Mouse (Mus musculus) limb, embryonic 13.5 days (tissue): ENCODE results near the gene Ubr4. TPM values are rescaled to one million over a fixed set of nuclear protein-coding genes. Genes with fewer than 3 reads are reported as not detected.
A peak's percentile ranks its signal among the peaks of the same experiment; 100 is the strongest.
"Not testable (repeated sequence)": the region's sequence is repeated elsewhere in the genome, so short reads cannot be mapped to it uniquely, and the experiment has no call there.

Source experiments
- ATAC-seq: fragments of 200-750 bp; cut with Nextera tagmentation; 2 replicates; pipeline ENCODE4 v1.8.0; 2017; ENCODE audit warnings: low read depth, moderate number of reproducible peaks, moderate TSS enrichment; ENCODE audit not compliant: low FRiP score
- H3K27ac ChIP-seq: fragments of 300-500 bp; sonication (generic); 2 replicates; pipeline ENCODE4 v1.5.1; 2015; ENCODE audit warnings: inconsistent platforms, mild to moderate bottlenecking, moderate library complexity
- H3K27me3 ChIP-seq: fragments of 300-500 bp; sonication (generic); 2 replicates; pipeline ENCODE4 v1.6.1; 2015; ENCODE audit warnings: mild to moderate bottlenecking, inconsistent platforms
- H3K36me3 ChIP-seq: fragments of 300-500 bp; sonication (generic); 2 replicates; pipeline ENCODE4 v1.6.1; 2015; ENCODE audit warnings: inconsistent platforms, mild to moderate bottlenecking, moderate library complexity
- H3K4me1 ChIP-seq: fragments of 300-500 bp; sonication (generic); 2 replicates; pipeline ENCODE4 v1.6.1; 2015; ENCODE audit warnings: inconsistent platforms
- H3K4me2 ChIP-seq: fragments of 300-500 bp; sonication (generic); replicated peaks from 2 replicates; pipeline ENCODE4 v1.6.1; 2015; ENCODE audit warnings: inconsistent platforms, mild to moderate bottlenecking, moderate library complexity
- H3K4me3 ChIP-seq: fragments of 300-500 bp; sonication (generic); 2 replicates; pipeline ENCODE4 v1.5.1; 2015; ENCODE audit warnings: moderate library complexity, mild to moderate bottlenecking, inconsistent platforms
- H3K9ac ChIP-seq: fragments of 300-500 bp; sonication (generic); 2 replicates; pipeline ENCODE4 v1.6.1; 2015; ENCODE audit warnings: mild to moderate bottlenecking, inconsistent platforms
- H3K9me3 ChIP-seq: fragments of 300-500 bp; sonication (generic); 2 replicates; pipeline ENCODE4 v1.6.1; 2016; ENCODE audit warnings: inconsistent platforms
- WGBS: fragments of 180-500 bp; shearing (Covaris S2); methylation state at CpG from one replicate; pipeline ENCODE4 v1.1.7; 2015; 5-methylcytosine and 5-hydroxymethylcytosine counted together
- polyA plus RNA-seq: library from polyadenylated mRNA; unstranded; fragments of >200 nt; fragmentation: Nextera tagmentation; extraction: Ambion mirVana; gene quantifications from 2 replicates; pipeline ENCODE4 v1.2.1, GENCODE M21; 2015

The Ubr4 gene
- polyA plus RNA-seq, 1 experiment from 2014 or later = 78.3 TPM

- H3K9ac ChIP-seq = no peak overlapping the region
- H3K27me3 ChIP-seq = no peaks in the 10 kb centered on the region; the same call in 1 of the 2 replicates
- H3K4me1 ChIP-seq = 0 out of 2 replicates have a peak, but pooled peaks cover 6% of the 10 kb centered on the region
- H3K4me2 ChIP-seq = no peak overlapping the region
- 0 out of 2 replicates have a peak, but pooled peaks cover 2% of the 10 kb centered on the region for H3K9me3 ChIP-seq
- 0 out of 2 replicates have a peak, but pooled peaks have one; percentile 29 for ATAC-seq
- no peak overlapping the region for H3K27ac ChIP-seq
- no peaks in the 10 kb centered on the region for H3K36me3 ChIP-seq
- no peak overlapping the region for H3K4me3 ChIP-seq
- WGBS = 64% methylated on average over 14 of the region's 14 CpGs
Observed at GRCm38 (mm10) chr4:139500814-139501213, 148.4 kb downstream of the Ubr4 start.

GRCm38 (mm10) chr4:139501702-139502101, 149.3 kb downstream of the Ubr4 start:
- no peak for ATAC-seq

DNA sequence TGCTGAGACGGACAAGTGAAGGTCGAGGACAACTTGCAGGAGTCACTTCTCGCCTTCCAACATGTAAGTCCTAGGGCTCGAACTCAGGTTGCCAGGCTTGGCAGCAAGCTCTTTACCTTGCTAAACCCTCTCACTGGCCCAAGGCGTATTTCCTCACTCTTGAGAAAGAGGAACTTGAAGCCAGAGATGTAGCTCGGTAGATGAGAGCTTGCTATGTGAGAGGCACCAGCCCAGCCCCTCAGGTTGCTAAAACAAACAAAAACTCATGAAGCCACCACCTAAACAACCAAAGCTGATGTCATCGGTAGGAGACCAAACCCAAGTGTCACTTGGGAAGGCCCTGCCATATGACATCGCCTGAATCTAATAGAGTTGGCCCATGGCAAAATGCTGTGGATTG, 151.5 kb downstream of the Ubr4 start:
- Histone ChIP-seq H3K4me1 (0 out of 2 replicates have a peak, but pooled peaks cover 6% of the 10 kb centered on the region), H3K36me3 (no peaks in the 10 kb centered on the region), H3K4me3 (no peak overlapping the region), H3K4me2 (no peak overlapping the region), H3K9me3 (peaks cover 6% of the 10 kb centered on the region; the same call in 1 of the 2 replicates), H3K9ac (no peak overlapping the region), H3K27ac (no peak overlapping the region), H3K27me3 (no peaks in the 10 kb centered on the region; the same call in 1 of the 2 replicates)
- no peak for ATAC-seq
- 84% methylated on average over 8 of the region's 8 CpGs for WGBS

More at GRCm38 (mm10) chr4:139501702-139502101, 149.3 kb downstream of the Ubr4 start:
- Histone ChIP-seq H3K27ac (no peak overlapping the region), H3K4me3 (no peak overlapping the region), H3K9ac (no peak overlapping the region), H3K9me3 (peaks cover 6% of the 10 kb centered on the region; the same call in 1 of the 2 replicates), H3K36me3 (no peaks in the 10 kb centered on the region), H3K4me2 (no peak overlapping the region), H3K4me1 (0 out of 2 replicates have a peak, but pooled peaks cover 6% of the 10 kb centered on the region), H3K27me3 (no peaks in the 10 kb centered on the region; the same call in 1 of the 2 replicates)
- 76% methylated on average over 6 of the region's 6 CpGs for WGBS

- H3K4me1 ChIP-seq = 0 out of 2 replicates have a peak, but pooled peaks cover 4% of the 10 kb centered on the region
- H3K27ac ChIP-seq = no peak overlapping the region
- H3K27me3 ChIP-seq = no peaks in the 10 kb centered on the region
- peaks cover 6% of the 10 kb centered on the region; the same call in 1 of the 2 replicates for H3K9me3 ChIP-seq
- no peak overlapping the region for H3K4me3 ChIP-seq
- no peak for ATAC-seq
- no peaks in the 10 kb centered on the region for H3K36me3 ChIP-seq
- no peak overlapping the region for H3K9ac ChIP-seq
- H3K4me2 ChIP-seq = no peak overlapping the region
- 83% methylated on average over 4 of the region's 4 CpGs for WGBS
Observed at GRCm38 (mm10) chr4:139505716-139506115, 153.3 kb downstream of the Ubr4 start.

- Histone ChIP-seq H3K27me3 (no peaks in the 10 kb centered on the region), H3K36me3 (no peaks in the 10 kb centered on the region), H3K4me3 (no peak overlapping the region), H3K4me1 (no peaks in the 10 kb centered on the region), H3K9me3 (peaks cover 6% of the 10 kb centered on the region; the same call in 1 of the 2 replicates), H3K4me2 (no peak overlapping the region), H3K27ac (no peak overlapping the region), H3K9ac (no peak overlapping the region)
- 91% methylated on average over 11 of the region's 11 CpGs for WGBS
- ATAC-seq = no peak
Observed at GRCm38 (mm10) chr4:139506727-139507126, 154.3 kb downstream of the Ubr4 start.

- ATAC-seq = no peak
- Histone ChIP-seq H3K27me3 (no peaks in the 10 kb centered on the region), H3K4me2 (no peak overlapping the region), H3K9me3 (peaks cover 6% of the 10 kb centered on the region; the same call in 1 of the 2 replicates), H3K4me1 (no peaks in the 10 kb centered on the region), H3K27ac (no peak overlapping the region), H3K4me3 (no peak overlapping the region), H3K9ac (no peak overlapping the region), H3K36me3 (no peaks in the 10 kb centered on the region)
- WGBS = 70% methylated on average over 2 of the region's 2 CpGs
Observed at GRCm38 (mm10) chr4:139509069-139509468, 156.7 kb downstream of the Ubr4 start.

DNA sequence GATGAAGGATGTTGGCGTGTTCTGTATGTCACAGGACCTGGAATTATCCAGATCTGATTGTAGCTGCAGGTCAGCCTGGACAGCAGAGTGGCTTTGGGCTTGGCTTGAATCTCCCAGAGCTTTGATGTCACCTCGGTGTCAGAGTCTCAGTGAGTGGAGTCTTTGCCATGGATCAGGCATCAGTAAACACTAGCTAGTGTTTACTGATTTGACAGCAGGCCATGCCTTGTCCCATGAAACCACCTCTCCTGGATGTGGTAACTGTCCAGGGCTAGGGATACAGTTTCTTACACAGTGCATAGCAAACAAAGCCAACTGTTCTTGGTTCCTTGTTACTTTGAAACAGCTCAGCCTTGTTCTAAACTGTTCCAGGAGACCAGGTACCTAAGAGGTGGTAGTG, 159.1 kb downstream of the Ubr4 start:
- 73% methylated on average over 2 of the region's 2 CpGs for WGBS
- Histone ChIP-seq H3K36me3 (no peaks in the 10 kb centered on the region), H3K27ac (no peak overlapping the region), H3K27me3 (no peaks in the 10 kb centered on the region), H3K9ac (no peak overlapping the region), H3K9me3 (no peaks in the 10 kb centered on the region), H3K4me2 (no peak overlapping the region), H3K4me3 (no peak overlapping the region), H3K4me1 (no peaks in the 10 kb centered on the region)
- no peak for ATAC-seq

GRCm38 (mm10) chr4:139512985-139513384, 160.6 kb downstream of the Ubr4 start:
- 79% methylated on average over 2 of the region's 2 CpGs for WGBS
- ATAC-seq = no peak
- H3K4me2 ChIP-seq = no peak overlapping the region

GRCm38 (mm10) chr4:139519221-139519620, 166.8 kb downstream of the Ubr4 start:
- ATAC-seq = no peak
- Histone ChIP-seq H3K4me1 (peaks cover 9% of the 10 kb centered on the region), H3K36me3 (no peaks in the 10 kb centered on the region), H3K27ac (no peak overlapping the region), H3K4me2 (no peak overlapping the region), H3K4me3 (no peak overlapping the region), H3K9me3 (no peaks in the 10 kb centered on the region), H3K9ac (no peak overlapping the region), H3K27me3 (no peaks in the 10 kb centered on the region)
- 67% methylated on average over 6 of the region's 6 CpGs for WGBS

More at GRCm38 (mm10) chr4:139512985-139513384, 160.6 kb downstream of the Ubr4 start:
- no peak overlapping the region for H3K4me3 ChIP-seq
- no peak overlapping the region for H3K27ac ChIP-seq
- no peaks in the 10 kb centered on the region for H3K27me3 ChIP-seq
- H3K36me3 ChIP-seq = no peaks in the 10 kb centered on the region
- H3K4me1 ChIP-seq = no peaks in the 10 kb centered on the region
- no peaks in the 10 kb centered on the region for H3K9me3 ChIP-seq
- no peak overlapping the region for H3K9ac ChIP-seq

GRCm38 (mm10) chr4:139521926-139522325, 169.5 kb downstream of the Ubr4 start:
- Histone ChIP-seq H3K9ac (no peak overlapping the region), H3K4me3 (no peak overlapping the region), H3K4me2 (no peak overlapping the region), H3K27ac (no peak overlapping the region), H3K36me3 (no peaks in the 10 kb centered on the region), H3K4me1 (peaks cover 9% of the 10 kb centered on the region), H3K9me3 (no peaks in the 10 kb centered on the region), H3K27me3 (no peaks in the 10 kb centered on the region)
- 90% methylated on average over 10 of the region's 10 CpGs for WGBS
- no peak for ATAC-seq

GRCm38 (mm10) chr4:139526475-139526874, 174.1 kb downstream of the Ubr4 start:
- Histone ChIP-seq H3K4me3 (no peak overlapping the region), H3K36me3 (no peaks in the 10 kb centered on the region), H3K9ac (no peak overlapping the region), H3K27ac (no peak overlapping the region), H3K9me3 (no peaks in the 10 kb centered on the region), H3K4me1 (no peaks in the 10 kb centered on the region), H3K27me3 (no peaks in the 10 kb centered on the region), H3K4me2 (no peak overlapping the region)
- ATAC-seq = no peak
- WGBS = 79% methylated on average over 12 of the region's 12 CpGs

DNA sequence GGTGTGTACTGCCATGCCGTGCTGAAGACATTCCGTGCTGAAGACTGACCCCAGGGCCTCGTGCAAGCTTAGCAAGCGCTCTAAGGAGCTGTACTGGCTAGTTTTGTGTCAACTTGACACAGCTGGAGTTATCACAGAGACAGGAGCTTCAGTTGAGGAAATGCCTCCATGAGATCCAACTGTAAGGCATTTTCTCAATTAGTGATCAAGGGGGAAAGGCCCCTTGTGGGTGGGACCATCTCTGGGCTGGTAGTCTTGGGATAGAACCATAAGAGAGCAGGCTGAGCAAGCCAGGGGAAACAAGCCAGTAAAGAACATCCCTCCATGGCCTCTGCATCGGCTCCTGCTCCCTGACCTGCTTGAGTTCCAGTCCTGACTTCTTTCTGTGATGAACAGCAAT, 177.8 kb downstream of the Ubr4 start, which contains the start of gene Iffo2:
Gene Iffo2 (plus strand): TSS at position 301 of the 400 bp plus-strand sequence.
- not testable (repeated sequence) for ATAC-seq, H3K4me3 ChIP-seq, H3K27ac ChIP-seq, H3K36me3 ChIP-seq, H3K4me1 ChIP-seq, H3K9ac ChIP-seq, H3K27me3 ChIP-seq, H3K4me2 ChIP-seq, H3K9me3 ChIP-seq
- 84% methylated on average over 5 of the region's 5 CpGs for WGBS

GRCm38 (mm10) chr4:139532081-139532480, 179.7 kb downstream of the Ubr4 start:
- Histone ChIP-seq H3K27ac (no peak overlapping the region), H3K36me3 (no peaks in the 10 kb centered on the region)
- WGBS = 77% methylated on average over 10 of the region's 10 CpGs

More at GRCm38 (mm10) chr4:139532081-139532480, 179.7 kb downstream of the Ubr4 start:
- Histone ChIP-seq H3K4me2 (no peak overlapping the region), H3K4me1 (peaks cover 13% of the 10 kb centered on the region), H3K4me3 (no peak overlapping the region), H3K9ac (no peak overlapping the region), H3K9me3 (no peaks in the 10 kb centered on the region), H3K27me3 (no peaks in the 10 kb centered on the region)
- no peak for ATAC-seq
